Mouse (Mus musculus) megakaryocyte, embryonic 14.5 days (primary cell): ENCODE data around the gene Cbfb.

ENCODE experiments used
- FLI1 ChIP-seq: IDR thresholded peaks from 2 replicates; pipeline ENCODE4 v1.6.1; 2012; ENCODE audit warnings: low read length, inconsistent platforms, mixed read lengths
- GATA1 ChIP-seq: IDR thresholded peaks from 3 replicates; pipeline ENCODE4 v1.6.1; 2012; ENCODE audit warnings: mixed read lengths, low read length, inconsistent platforms, borderline replicate concordance

GRCm38 (mm10) chr8:105254966-105255350 lies 84.5 kb downstream of the Cbfb start, which contains the start of gene B3gnt9:
- TF ChIP-seq GATA1, result no peak
- no peak for TF ChIP-seq FLI1
